Mouse (Mus musculus): ENCODE measurements around the gene Casp9. TPM values are rescaled to one million over a fixed set of nuclear protein-coding genes. Genes with fewer than 3 reads are reported as not detected.

Gene Casp9
- total and polyA plus RNA-seq, 3 experiments, result 18.7 to 25.7 (median 21.7) TPM

DNA sequence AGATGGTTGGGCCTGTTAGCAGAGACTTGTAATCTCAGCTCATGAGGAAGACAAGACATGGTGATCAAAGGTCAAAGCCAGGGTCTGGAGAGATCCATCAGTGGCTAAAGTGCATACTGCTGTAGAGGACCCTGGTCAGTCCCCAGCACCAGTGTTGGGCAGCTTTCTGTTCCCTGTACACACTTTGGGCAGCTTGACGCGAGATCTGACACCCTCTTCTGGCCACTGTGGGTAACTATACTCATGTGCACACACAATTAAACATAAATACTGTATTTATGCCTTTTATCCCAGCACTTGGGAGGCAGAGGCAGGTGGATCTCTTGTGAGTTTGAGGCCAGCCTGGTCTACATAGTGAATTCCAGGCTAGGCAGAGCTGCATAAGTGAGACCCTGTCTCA, 17.6 kb downstream of the Casp9 start:
- ATAC-seq (ENCODE audit: extremely low read depth, insufficient number of reproducible peaks, low FRiP score, poor library complexity, severe bottlenecking) (no peak), DNase-seq (ENCODE audit: low spot score) (no peak)
- Histone ChIP-seq H3K27me3 (ENCODE audit: insufficient read depth, low read length) (no peaks in the 10 kb centered on the region), H3K9me3 (replicated peaks) (no peaks in the 10 kb centered on the region), H3K36me3 (replicated peaks) (peaks cover 99% of the 10 kb centered on the region), H3K4me3 (ENCODE audit: low read depth, low read length) (no peak overlapping the region), H3K4me1 (ENCODE audit: insufficient read depth, low read depth, low read length) (peaks cover 2% of the 10 kb centered on the region; the same call in 1 of the 2 replicates)
- TF ChIP-seq POLR2AphosphoS5 (IDR thresholded peaks at IDR 0.05; ENCODE audit: insufficient replicate concordance, low read depth, low read length) (no peak), TAL1 (conservative IDR thresholded peaks at IDR 0.05; ENCODE audit: low read depth, low read length) (no peak), CTCF (IDR thresholded peaks at IDR 0.05; ENCODE audit: low read depth, low read length) (no peak), GATA2 (IDR thresholded peaks at IDR 0.05; ENCODE audit: borderline replicate concordance, low read depth, low read length) (no peak), GATA1 (IDR thresholded peaks at IDR 0.05; ENCODE audit: borderline replicate concordance, low read length) (no peak)

DNA sequence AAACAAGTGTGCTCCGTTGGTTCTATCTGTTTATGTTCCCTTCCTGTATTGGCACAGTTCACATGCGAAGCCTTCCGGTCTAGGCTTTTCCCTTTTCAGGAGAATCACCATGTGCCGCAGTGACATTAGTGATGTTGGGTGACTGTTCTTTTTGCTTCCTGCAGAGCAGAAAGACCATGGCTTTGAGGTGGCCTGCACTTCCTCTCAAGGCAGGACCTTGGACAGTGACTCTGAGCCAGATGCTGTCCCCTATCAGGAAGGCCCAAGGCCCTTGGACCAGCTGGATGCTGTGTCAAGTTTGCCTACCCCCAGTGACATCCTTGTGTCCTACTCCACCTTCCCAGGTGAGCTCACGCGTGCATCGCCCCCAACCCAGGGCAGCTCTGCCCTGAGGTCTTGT, 18.0 kb downstream of the Casp9 start:
- no peak for ATAC-seq (ENCODE audit: extremely low read depth, insufficient number of reproducible peaks, low FRiP score, poor library complexity, severe bottlenecking)
- no peak for DNase-seq (ENCODE audit: low spot score)
- Histone ChIP-seq H3K4me3 (ENCODE audit: low read depth, low read length) (no peak overlapping the region), H3K9me3 (replicated peaks) (no peaks in the 10 kb centered on the region), H3K36me3 (replicated peaks) (peaks cover 99% of the 10 kb centered on the region), H3K27me3 (ENCODE audit: insufficient read depth, low read length) (no peaks in the 10 kb centered on the region), H3K4me1 (ENCODE audit: insufficient read depth, low read depth, low read length) (peaks cover 2% of the 10 kb centered on the region; the same call in 1 of the 2 replicates)
- TF ChIP-seq GATA1 (IDR thresholded peaks at IDR 0.05; ENCODE audit: borderline replicate concordance, low read length) (no peak), GATA2 (IDR thresholded peaks at IDR 0.05; ENCODE audit: borderline replicate concordance, low read depth, low read length) (no peak), CTCF (IDR thresholded peaks at IDR 0.05; ENCODE audit: low read depth, low read length) (no peak), TAL1 (conservative IDR thresholded peaks at IDR 0.05; ENCODE audit: low read depth, low read length) (no peak), POLR2AphosphoS5 (IDR thresholded peaks at IDR 0.05; ENCODE audit: insufficient replicate concordance, low read depth, low read length) (no peak)

DNA sequence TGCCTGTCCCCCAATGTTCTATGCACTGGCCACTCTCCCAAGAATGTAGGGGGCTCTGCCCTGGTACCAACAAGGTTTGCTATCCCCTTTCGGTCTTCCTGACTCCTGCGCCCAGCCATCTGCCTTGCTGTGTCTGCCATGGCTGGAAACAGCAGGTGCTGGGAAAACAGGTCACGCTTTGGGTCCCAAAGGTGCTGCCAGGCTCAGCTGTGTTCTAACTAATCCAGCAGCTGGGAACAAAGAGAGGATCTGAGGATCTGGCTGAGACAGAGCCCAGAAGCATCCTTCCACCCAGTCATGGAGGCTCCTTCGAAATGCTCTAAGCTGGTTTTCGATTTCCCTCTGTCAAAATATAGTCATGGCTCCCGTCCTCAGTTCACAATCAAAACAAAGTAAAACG, 22.9 kb downstream of the Casp9 start:
- H3K4me3 ChIP-seq (ENCODE audit: low read depth, low read length), result no peak overlapping the region
- DNase-seq (ENCODE audit: low spot score), result no peak
- peaks cover 3% of the 10 kb centered on the region; the same call in 1 of the 2 replicates for H3K27me3 ChIP-seq (ENCODE audit: insufficient read depth, low read length)
- H3K9me3 ChIP-seq (replicated peaks), result no peaks in the 10 kb centered on the region
- no peak for ATAC-seq (ENCODE audit: extremely low read depth, insufficient number of reproducible peaks, low FRiP score, poor library complexity, severe bottlenecking)
- TF ChIP-seq TAL1 (conservative IDR thresholded peaks at IDR 0.05; ENCODE audit: low read depth, low read length), result no peak
- TF ChIP-seq CTCF (IDR thresholded peaks at IDR 0.05; ENCODE audit: low read depth, low read length), result no peak
- no peak for TF ChIP-seq POLR2AphosphoS5 (IDR thresholded peaks at IDR 0.05; ENCODE audit: insufficient replicate concordance, low read depth, low read length)
- TF ChIP-seq GATA2 (IDR thresholded peaks at IDR 0.05; ENCODE audit: borderline replicate concordance, low read depth, low read length), result no peak
- TF ChIP-seq GATA1 (IDR thresholded peaks at IDR 0.05; ENCODE audit: borderline replicate concordance, low read length), result no peak
- peaks cover 51% of the 10 kb centered on the region for H3K36me3 ChIP-seq (replicated peaks)
- H3K4me1 ChIP-seq (ENCODE audit: insufficient read depth, low read depth, low read length), result no peaks in the 10 kb centered on the region; the same call in 1 of the 2 replicates

DNA sequence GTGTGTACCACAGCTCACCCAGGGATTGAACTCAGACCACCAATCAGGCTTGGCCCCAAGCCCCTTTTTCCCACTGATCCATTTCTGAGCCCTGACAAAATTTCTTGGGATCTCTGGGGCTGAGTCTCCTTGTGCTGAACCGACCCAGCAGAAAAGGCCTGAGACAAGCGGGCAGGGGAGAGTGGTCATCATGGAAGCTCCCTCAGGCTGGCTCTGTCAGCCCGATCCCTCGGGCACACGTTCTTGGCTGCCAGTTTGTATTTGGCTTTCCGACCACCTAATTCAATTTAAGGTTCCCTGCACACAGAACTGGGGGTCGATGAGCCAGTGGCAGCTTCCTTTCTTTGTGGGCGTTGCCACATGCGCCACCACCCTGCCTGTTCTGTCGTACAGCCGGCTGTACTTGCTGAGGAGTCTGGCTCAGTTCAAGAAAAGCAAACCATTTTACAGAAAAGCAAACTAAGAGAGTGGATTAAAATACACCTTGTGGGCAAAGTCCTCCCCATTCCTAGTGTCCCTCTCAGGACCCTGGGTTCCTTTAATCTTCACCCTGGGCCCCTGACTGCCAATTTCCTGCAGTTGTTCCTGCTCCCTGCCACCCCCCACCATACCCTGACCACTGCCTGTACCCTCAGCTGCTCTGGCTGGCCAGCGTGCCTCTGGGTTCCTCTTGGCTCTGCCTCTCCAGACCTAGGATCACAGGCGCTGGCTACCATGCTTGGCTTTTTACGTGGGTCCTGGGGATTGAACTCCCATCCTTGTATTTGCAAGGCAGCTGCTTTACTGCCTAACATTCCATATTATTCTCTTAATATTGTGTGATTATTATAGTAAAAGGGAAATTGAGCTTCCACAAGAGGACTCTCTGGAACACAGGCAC, 23.6 kb downstream of the Casp9 start:
- H3K9me3 ChIP-seq (replicated peaks), result no peaks in the 10 kb centered on the region
- DNase-seq (ENCODE audit: low spot score) (no peak), ATAC-seq (ENCODE audit: extremely low read depth, insufficient number of reproducible peaks, low FRiP score, poor library complexity, severe bottlenecking) (no peak)
- H3K4me3 ChIP-seq (ENCODE audit: low read depth, low read length), result no peak overlapping the region
- TF ChIP-seq GATA2 (IDR thresholded peaks at IDR 0.05; ENCODE audit: borderline replicate concordance, low read depth, low read length) (no peak), GATA1 (IDR thresholded peaks at IDR 0.05; ENCODE audit: borderline replicate concordance, low read length) (no peak), POLR2AphosphoS5 (IDR thresholded peaks at IDR 0.05; ENCODE audit: insufficient replicate concordance, low read depth, low read length) (no peak), TAL1 (conservative IDR thresholded peaks at IDR 0.05; ENCODE audit: low read depth, low read length) (no peak), CTCF (IDR thresholded peaks at IDR 0.05; ENCODE audit: low read depth, low read length) (no peak)
- H3K36me3 ChIP-seq (replicated peaks), result peaks cover 44% of the 10 kb centered on the region
- peaks cover 6% of the 10 kb centered on the region; the same call in 1 of the 2 replicates for H3K27me3 ChIP-seq (ENCODE audit: insufficient read depth, low read length)
- H3K4me1 ChIP-seq (ENCODE audit: insufficient read depth, low read depth, low read length), result no peaks in the 10 kb centered on the region; the same call in 1 of the 2 replicates

DNA sequence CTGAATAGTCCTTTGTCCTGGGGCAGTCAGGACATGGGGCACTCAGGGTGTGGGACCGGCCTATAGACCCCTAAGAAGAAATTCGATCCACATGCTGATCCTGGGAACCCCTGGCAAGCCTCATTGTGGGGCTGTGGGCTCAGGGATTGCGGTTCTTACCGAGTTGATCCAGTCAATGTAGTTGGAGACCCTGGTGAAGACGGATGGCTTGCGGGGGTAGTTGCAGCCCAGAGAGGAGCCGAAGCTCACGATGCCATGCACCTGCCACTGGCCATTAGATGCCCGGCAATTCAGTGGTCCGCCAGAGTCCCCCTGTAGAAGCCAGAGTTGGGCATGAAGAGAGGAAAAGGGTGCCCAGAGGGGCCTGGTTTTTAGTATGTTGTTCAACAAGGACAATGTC, 24.3 kb downstream of the Casp9 start:
- H3K4me3 ChIP-seq (ENCODE audit: low read depth, low read length), result no peak overlapping the region
- H3K36me3 ChIP-seq (replicated peaks), result peaks cover 37% of the 10 kb centered on the region
- no peak for ATAC-seq (ENCODE audit: extremely low read depth, insufficient number of reproducible peaks, low FRiP score, poor library complexity, severe bottlenecking)
- peaks cover 7% of the 10 kb centered on the region; the same call in 1 of the 2 replicates for H3K27me3 ChIP-seq (ENCODE audit: insufficient read depth, low read length)
- peaks cover under 1% of the 10 kb centered on the region for H3K4me1 ChIP-seq (ENCODE audit: insufficient read depth, low read depth, low read length)
- no peak for TF ChIP-seq TAL1 (conservative IDR thresholded peaks at IDR 0.05; ENCODE audit: low read depth, low read length)
- TF ChIP-seq GATA1 (IDR thresholded peaks at IDR 0.05; ENCODE audit: borderline replicate concordance, low read length), result no peak
- no peak for TF ChIP-seq GATA2 (IDR thresholded peaks at IDR 0.05; ENCODE audit: borderline replicate concordance, low read depth, low read length)
- TF ChIP-seq POLR2AphosphoS5 (IDR thresholded peaks at IDR 0.05; ENCODE audit: insufficient replicate concordance, low read depth, low read length), result no peak
- no peak for TF ChIP-seq CTCF (IDR thresholded peaks at IDR 0.05; ENCODE audit: low read depth, low read length)
- DNase-seq (ENCODE audit: low spot score), result no peak
- no peaks in the 10 kb centered on the region for H3K9me3 ChIP-seq (replicated peaks)

DNA sequence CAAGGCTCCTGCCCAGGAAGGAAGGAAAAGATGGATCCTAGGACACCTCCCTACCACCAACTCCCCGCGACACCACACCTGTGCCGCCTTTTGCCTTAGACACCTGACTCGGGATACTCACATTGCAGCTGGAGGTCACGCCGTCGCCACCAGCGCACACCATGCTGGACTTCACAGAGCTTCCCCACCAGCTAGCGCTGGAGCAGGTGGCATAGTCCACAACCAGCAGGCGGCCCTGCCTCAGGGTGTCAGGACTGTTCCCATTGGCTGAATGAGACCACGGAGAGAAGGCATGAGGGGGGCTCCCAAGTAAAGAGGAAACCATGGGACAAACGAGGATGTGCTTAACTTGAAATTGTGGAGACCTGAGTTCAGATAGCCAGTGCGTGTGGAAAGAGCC, 25.4 kb downstream of the Casp9 start:
- peaks cover 25% of the 10 kb centered on the region for H3K36me3 ChIP-seq (replicated peaks)
- H3K9me3 ChIP-seq (replicated peaks), result no peaks in the 10 kb centered on the region
- H3K27me3 ChIP-seq (ENCODE audit: insufficient read depth, low read length), result peaks cover 7% of the 10 kb centered on the region; the same call in 1 of the 2 replicates
- no peak for DNase-seq (ENCODE audit: low spot score)
- TF ChIP-seq GATA2 (IDR thresholded peaks at IDR 0.05; ENCODE audit: borderline replicate concordance, low read depth, low read length) (no peak), CTCF (IDR thresholded peaks at IDR 0.05; ENCODE audit: low read depth, low read length) (no peak), TAL1 (conservative IDR thresholded peaks at IDR 0.05; ENCODE audit: low read depth, low read length) (no peak), POLR2AphosphoS5 (IDR thresholded peaks at IDR 0.05; ENCODE audit: insufficient replicate concordance, low read depth, low read length) (no peak), GATA1 (IDR thresholded peaks at IDR 0.05; ENCODE audit: borderline replicate concordance, low read length) (no peak)
- H3K4me1 ChIP-seq (ENCODE audit: insufficient read depth, low read depth, low read length), result peaks cover 5% of the 10 kb centered on the region
- no peak overlapping the region for H3K4me3 ChIP-seq (ENCODE audit: low read depth, low read length)
- no peak for ATAC-seq (ENCODE audit: extremely low read depth, insufficient number of reproducible peaks, low FRiP score, poor library complexity, severe bottlenecking)
